Mouse (Mus musculus) midbrain, postnatal 0 days (tissue): Measurements from ENCODE around the gene Zfyve26. TPM values are rescaled to one million over a fixed set of nuclear protein-coding genes. Genes with fewer than 3 reads are reported as not detected.
"Not testable (repeated sequence)": the region's sequence is repeated elsewhere in the genome, so short reads cannot be mapped to it uniquely, and the experiment has no call there.

Experiments used
- ATAC-seq: fragments of 200-750 bp; cut with Nextera tagmentation; 2 replicates; pipeline ENCODE4 v1.8.0; 2017; ENCODE audit warnings: moderate number of reproducible peaks, mild to moderate bottlenecking, moderate TSS enrichment, moderate library complexity; ENCODE audit not compliant: low FRiP score
- DNase-seq: peaks from one replicate; pipeline ENCODE4 v3.0.0-alpha.2; 2015; ENCODE audit warnings: low spot score
- H3K27ac ChIP-seq: fragments of 300-500 bp; sonication (generic); 2 replicates; pipeline ENCODE4 v1.5.1; 2014; ENCODE audit warnings: low read depth, mild to moderate bottlenecking, low read length, mixed read lengths
- H3K27me3 ChIP-seq: fragments of 300-500 bp; sonication (generic); 2 replicates; pipeline ENCODE4 v1.6.1; 2014; ENCODE audit warnings: low read length, control low read depth, mixed read lengths; ENCODE audit not compliant: insufficient read depth
- H3K36me3 ChIP-seq: fragments of 300-500 bp; sonication (generic); 2 replicates; pipeline ENCODE4 v1.6.1; 2014; ENCODE audit warnings: low read length, control low read depth, mixed read lengths; ENCODE audit not compliant: insufficient read depth
- H3K4me1 ChIP-seq: fragments of 300-500 bp; sonication (generic); 2 replicates; pipeline ENCODE4 v1.6.1; 2014; ENCODE audit warnings: mild to moderate bottlenecking, control low read depth, antibody characterized with exemption, low read length, mixed read lengths; ENCODE audit not compliant: insufficient read depth
- H3K4me2 ChIP-seq: fragments of 300-500 bp; sonication (generic); 2 replicates; pipeline ENCODE4 v1.6.1; 2014; ENCODE audit warnings: low read depth, mild to moderate bottlenecking, low read length, mixed read lengths; ENCODE audit not compliant: poor library complexity, severe bottlenecking
- H3K4me3 ChIP-seq: fragments of 300-500 bp; sonication (generic); 2 replicates; pipeline ENCODE4 v1.5.1; 2014; ENCODE audit warnings: low read depth, mild to moderate bottlenecking, low read length, moderate library complexity
- H3K9ac ChIP-seq: fragments of 300-500 bp; sonication (generic); replicated peaks from 2 replicates; pipeline ENCODE4 v1.6.1; 2014; ENCODE audit warnings: mild to moderate bottlenecking, low read length, moderate library complexity, mixed read lengths; ENCODE audit not compliant: poor library complexity, severe bottlenecking
- H3K9me3 ChIP-seq: fragments of 300-500 bp; sonication (generic); 2 replicates; pipeline ENCODE4 v1.6.1; 2016; ENCODE audit warnings: low read length, control low read depth
- CTCF ChIP-seq: IDR thresholded peaks from 2 replicates; pipeline ENCODE4 v1.5.1; 2016; ENCODE audit warnings: antibody characterized with exemption, mild to moderate bottlenecking
- WGBS: fragments of 180-500 bp; shearing (Covaris S2); extraction: QIAGEN DNeasy Blood & Tissue Kit; methylation state at CpG from one replicate; pipeline ENCODE4 v1.1.7; 2014; 5-methylcytosine and 5-hydroxymethylcytosine counted together
- polyA plus RNA-seq: library from polyadenylated mRNA; unstranded; fragments of >200 nt; fragmentation: Nextera tagmentation; extraction: Ambion mirVana; gene quantifications from 2 replicates; pipeline ENCODE4 v1.2.1, GENCODE M21; 2015
- total RNA-seq: library from RNA; depleted of rRNA; stranded (reverse); fragments of >200 nt; gene quantifications from 2 replicates; pipeline ENCODE4 v1.2.3, GENCODE M21; 2014

Gene Zfyve26
- total and polyA plus RNA-seq, 2 experiments from 2014 or later = 6.2 to 10.3 TPM

GRCm38 (mm10) chr12:79327868-79328267 lies 31.8 kb upstream of the Zfyve26 start:
- no peak overlapping the region for H3K4me2 ChIP-seq
- no peak for TF ChIP-seq CTCF
- ATAC-seq (no peak), DNase-seq (no peak)
- H3K9me3 ChIP-seq = no peaks in the 10 kb centered on the region
- H3K27me3 ChIP-seq = no peaks in the 10 kb centered on the region
- H3K4me1 ChIP-seq = no peaks in the 10 kb centered on the region
- WGBS = 94% methylated on average over 2 of the region's 2 CpGs
- H3K4me3 ChIP-seq = no peak overlapping the region
- no peak overlapping the region for H3K27ac ChIP-seq
- H3K36me3 ChIP-seq = no peaks in the 10 kb centered on the region
- no peak overlapping the region for H3K9ac ChIP-seq

GRCm38 (mm10) chr12:79326745-79327144 lies 30.6 kb upstream of the Zfyve26 start:
- Histone ChIP-seq H3K4me2 (no peak overlapping the region), H3K4me3 (no peak overlapping the region), H3K36me3 (no peaks in the 10 kb centered on the region), H3K27me3 (no peaks in the 10 kb centered on the region), H3K9me3 (no peaks in the 10 kb centered on the region), H3K4me1 (no peaks in the 10 kb centered on the region), H3K27ac (no peak overlapping the region), H3K9ac (no peak overlapping the region)
- DNase-seq = no peak
- WGBS = 80% methylated on average over 2 of the region's 2 CpGs
- no peak for ATAC-seq
- TF ChIP-seq CTCF = no peak

GRCm38 (mm10) chr12:79326236-79326635 lies 30.1 kb upstream of the Zfyve26 start:
- Histone ChIP-seq H3K36me3 (no peaks in the 10 kb centered on the region), H3K4me3 (no peak overlapping the region), H3K27me3 (no peaks in the 10 kb centered on the region), H3K4me1 (no peaks in the 10 kb centered on the region), H3K27ac (no peak overlapping the region), H3K4me2 (no peak overlapping the region), H3K9me3 (no peaks in the 10 kb centered on the region), H3K9ac (no peak overlapping the region)
- DNase-seq (no peak), ATAC-seq (no peak)
- TF ChIP-seq CTCF = no peak
- WGBS = 71% methylated on average over 2 of the region's 2 CpGs

GRCm38 (mm10) chr12:79322539-79322938 lies 26.4 kb upstream of the Zfyve26 start:
- ATAC-seq, H3K27ac ChIP-seq, H3K4me3 ChIP-seq, H3K9ac ChIP-seq, H3K27me3 ChIP-seq, H3K4me2 ChIP-seq, H3K9me3 ChIP-seq, H3K36me3 ChIP-seq, H3K4me1 ChIP-seq: not testable (repeated sequence)
- DNase-seq = peak; percentile 73
- 71% methylated on average over 2 of the region's 2 CpGs for WGBS
- peak; percentile 72 for TF ChIP-seq CTCF

GRCm38 (mm10) chr12:79320895-79321294 lies 24.8 kb upstream of the Zfyve26 start:
- Histone ChIP-seq H3K36me3 (no peaks in the 10 kb centered on the region), H3K4me1 (no peaks in the 10 kb centered on the region), H3K9ac (no peak overlapping the region), H3K27ac (no peak overlapping the region), H3K9me3 (no peaks in the 10 kb centered on the region), H3K4me2 (no peak overlapping the region), H3K27me3 (no peaks in the 10 kb centered on the region), H3K4me3 (no peak overlapping the region)
- DNase-seq = no peak
- ATAC-seq = no peak
- no peak for TF ChIP-seq CTCF
- 79% methylated on average over 3 of the region's 5 CpGs for WGBS

GRCm38 (mm10) chr12:79317339-79317738 lies 21.2 kb upstream of the Zfyve26 start:
- no peak overlapping the region for H3K4me3 ChIP-seq
- ATAC-seq = no peak
- H3K4me2 ChIP-seq = no peak overlapping the region
- no peaks in the 10 kb centered on the region for H3K4me1 ChIP-seq
- DNase-seq = no peak
- no peaks in the 10 kb centered on the region for H3K36me3 ChIP-seq
- no peaks in the 10 kb centered on the region for H3K27me3 ChIP-seq
- 87% methylated on average over 5 of the region's 5 CpGs for WGBS
- no peak overlapping the region for H3K9ac ChIP-seq
- TF ChIP-seq CTCF = no peak
- no peaks in the 10 kb centered on the region for H3K9me3 ChIP-seq
- no peak overlapping the region for H3K27ac ChIP-seq

GRCm38 (mm10) chr12:79313721-79314120 lies 17.6 kb upstream of the Zfyve26 start:
- no peak for TF ChIP-seq CTCF
- H3K27ac ChIP-seq = no peak overlapping the region
- ATAC-seq (no peak), DNase-seq (no peak)
- H3K9ac ChIP-seq = no peak overlapping the region
- H3K4me2 ChIP-seq = no peak overlapping the region
- 76% methylated on average over 4 of the region's 4 CpGs for WGBS
- no peaks in the 10 kb centered on the region for H3K9me3 ChIP-seq
- no peaks in the 10 kb centered on the region for H3K27me3 ChIP-seq
- no peak overlapping the region for H3K4me3 ChIP-seq
- no peaks in the 10 kb centered on the region for H3K4me1 ChIP-seq
- no peaks in the 10 kb centered on the region for H3K36me3 ChIP-seq
